ENCODE assay signal across 20 mouse cellular contexts in genomic region chr13:76827738-76828137, GRCm38 (mm10).
"Had no signal": no experiment of that assay in that cellular context is flagged by ENCODE, and none has a peak within 500 bp of the region (broad histone marks: within the 10 kb centered on the region; RNA-seq: fewer than 3 reads in every experiment).

No protein-coding gene starts in this region.

- H3K27me3 ChIP-seq: limb, embryonic 13.5 days; liver, embryonic 12.5 days; liver, embryonic 15.5 days; lung, embryonic 15.5 days; megakaryocyte, embryonic 14.5 days; neural tube, embryonic 12.5 days; neural tube, embryonic 15.5 days had no signal

- H3K4me3 ChIP-seq: limb, embryonic 10.5 days; limb, embryonic 13.5 days; liver, embryonic 12.5 days; liver, embryonic 15.5 days; lung, embryonic 15.5 days; megakaryocyte, embryonic 14.5 days; neural tube, embryonic 12.5 days; neural tube, embryonic 15.5 days had no signal

- H3K4me2 ChIP-seq: limb, embryonic 13.5 days; liver, embryonic 12.5 days; liver, embryonic 15.5 days; lung, embryonic 15.5 days; midbrain, embryonic 11.5 days; neural tube, embryonic 12.5 days; neural tube, embryonic 15.5 days had no signal

- H3K27ac ChIP-seq: limb, embryonic 10.5 days; limb, embryonic 13.5 days; liver, embryonic 12.5 days; liver, embryonic 15.5 days; lung, embryonic 15.5 days; neural tube, embryonic 12.5 days; neural tube, embryonic 15.5 days had no signal

- H3K4me1 ChIP-seq: liver, embryonic 12.5 days; liver, embryonic 15.5 days; lung, embryonic 15.5 days; megakaryocyte, embryonic 14.5 days; neural tube, embryonic 15.5 days had no signal

- H3K36me3 ChIP-seq: limb, embryonic 10.5 days; limb, embryonic 13.5 days; liver, embryonic 12.5 days; liver, embryonic 15.5 days; lung, embryonic 15.5 days; neural tube, embryonic 12.5 days; neural tube, embryonic 15.5 days had no signal

- DNase-seq: kidney, adult 2 months; kidney, postnatal 10 days; kidney, postnatal 36 days; liver; lung, adult 18-20 months; lung, postnatal 10 days; lung, postnatal 36 days; thymus, adult 2 months; thymus, postnatal 14 days; thymus, postnatal 4 days had no signal

- H3K9me3 ChIP-seq: limb, embryonic 10.5 days; limb, embryonic 13.5 days; liver, embryonic 12.5 days; liver, embryonic 15.5 days; lung, embryonic 15.5 days; megakaryocyte, embryonic 14.5 days; neural tube, embryonic 12.5 days; neural tube, embryonic 15.5 days had no signal

- H3K9ac ChIP-seq: limb, embryonic 13.5 days; liver, embryonic 12.5 days; liver, embryonic 15.5 days; lung, embryonic 15.5 days; neural tube, embryonic 12.5 days; neural tube, embryonic 15.5 days had no signal

- ATAC-seq: intestine, embryonic 16.5 days; liver, embryonic 12.5 days had no signal
